Mouse (Mus musculus) embryonic facial prominence, embryonic 11.5 days (tissue): ENCODE measurements around the gene Szrd1. TPM values are rescaled to one million over a fixed set of nuclear protein-coding genes. Genes with fewer than 3 reads are reported as not detected.

ENCODE experiments used
- polyA plus RNA-seq: library from polyadenylated mRNA; unstranded; fragments of >200 nt; fragmentation: Nextera tagmentation; extraction: Ambion mirVana; gene quantifications from 2 replicates; pipeline ENCODE4 v1.2.1, GENCODE M21; 2014

Gene Szrd1
- polyA plus RNA-seq, 1 experiment from 2014 or later, result 36.6 TPM

Other genes starting within 250 kb of the Szrd1 start
- 2.4 and 2.5 TPM in 2 replicates for gene Padi2, start 233.4 kb downstream of the Szrd1 start, polyA plus RNA-seq
- gene Sdhb, start 178.6 kb downstream of the Szrd1 start, polyA plus RNA-seq, result 428 and 430 TPM in 2 replicates
- gene Atp13a2, start 152.9 kb downstream of the Szrd1 start, polyA plus RNA-seq, result 19.8 and 26.1 TPM in 2 replicates
- gene Mfap2, start 129.4 kb downstream of the Szrd1 start, polyA plus RNA-seq, result 409 and 469 TPM in 2 replicates
- 6.8 and 7.5 TPM in 2 replicates for gene Crocc, start 79.2 kb downstream of the Szrd1 start, polyA plus RNA-seq
- 57.0 and 64.9 TPM in 2 replicates for gene Necap2, start 61.4 kb downstream of the Szrd1 start, polyA plus RNA-seq
- not detected in 2 replicates for gene Spata21, start 51.4 kb downstream of the Szrd1 start, polyA plus RNA-seq
- 23.7 and 25.2 TPM in 2 replicates for gene Fbxo42, start 8.1 kb upstream of the Szrd1 start, polyA plus RNA-seq
- gene Rsg1, start 74.2 kb upstream of the Szrd1 start, polyA plus RNA-seq, result 6.2 and 6.8 TPM in 2 replicates
- gene Arhgef19, start 99.7 kb upstream of the Szrd1 start, polyA plus RNA-seq, result 5.8 and 6.1 TPM in 2 replicates
- 1.0 and 1.4 TPM in 2 replicates for gene Epha2, start 161.5 kb upstream of the Szrd1 start, polyA plus RNA-seq
- 0.76 and 1.3 TPM in 2 replicates for gene Fam131c, start 228.4 kb upstream of the Szrd1 start, polyA plus RNA-seq